Mouse (Mus musculus): ENCODE data around the gene Zer1. TPM values are rescaled to one million over a fixed set of nuclear protein-coding genes. Genes with fewer than 3 reads are reported as not detected.

The Zer1 gene
- 60.2 and 82.4 TPM in 2 replicates for polyA plus RNA-seq (2012; rRNA removed; ENCODE audit: low replicate concordance)

DNA sequence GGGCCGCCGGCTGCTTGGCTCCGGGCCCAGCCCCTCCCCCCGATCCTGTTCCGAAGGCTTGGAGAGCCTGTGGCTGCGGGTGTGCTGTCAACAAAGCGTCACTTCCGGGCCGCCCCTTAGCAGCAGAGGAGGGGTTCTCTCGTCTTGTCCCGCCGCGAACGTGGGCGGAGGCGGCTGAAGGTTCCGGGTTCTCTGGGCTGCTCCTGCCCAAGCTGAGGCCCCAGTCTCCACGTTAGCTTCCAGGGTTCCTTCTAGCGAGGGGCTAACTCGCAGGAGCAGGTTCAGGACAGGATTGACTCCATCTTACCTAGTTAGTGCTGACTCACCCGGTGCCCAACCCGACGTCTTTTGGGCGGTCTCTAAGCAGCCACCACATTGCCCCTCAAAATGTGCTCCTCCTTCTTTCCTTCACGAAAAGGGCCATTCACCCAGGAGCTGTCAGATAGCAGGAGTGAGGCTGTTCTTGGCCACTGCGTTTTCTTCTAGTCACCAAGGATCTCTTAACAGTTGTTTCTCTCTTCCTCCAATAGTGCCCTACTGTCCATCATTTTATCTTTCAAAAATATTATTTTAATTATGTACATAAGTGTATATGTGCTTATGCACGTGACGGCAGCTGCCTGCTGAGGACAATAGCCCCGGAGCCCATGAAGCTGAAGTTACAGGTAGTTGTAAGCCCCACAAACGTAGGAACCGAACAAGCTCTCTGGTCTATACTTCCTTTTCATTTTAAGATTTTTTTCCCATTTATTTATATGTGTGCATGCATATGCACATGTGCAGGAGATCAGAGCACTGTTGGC lies at the start of gene Zer1:
Zer1 (minus strand) TSS at position 114 of the 803 bp plus-strand sequence.

DNA sequence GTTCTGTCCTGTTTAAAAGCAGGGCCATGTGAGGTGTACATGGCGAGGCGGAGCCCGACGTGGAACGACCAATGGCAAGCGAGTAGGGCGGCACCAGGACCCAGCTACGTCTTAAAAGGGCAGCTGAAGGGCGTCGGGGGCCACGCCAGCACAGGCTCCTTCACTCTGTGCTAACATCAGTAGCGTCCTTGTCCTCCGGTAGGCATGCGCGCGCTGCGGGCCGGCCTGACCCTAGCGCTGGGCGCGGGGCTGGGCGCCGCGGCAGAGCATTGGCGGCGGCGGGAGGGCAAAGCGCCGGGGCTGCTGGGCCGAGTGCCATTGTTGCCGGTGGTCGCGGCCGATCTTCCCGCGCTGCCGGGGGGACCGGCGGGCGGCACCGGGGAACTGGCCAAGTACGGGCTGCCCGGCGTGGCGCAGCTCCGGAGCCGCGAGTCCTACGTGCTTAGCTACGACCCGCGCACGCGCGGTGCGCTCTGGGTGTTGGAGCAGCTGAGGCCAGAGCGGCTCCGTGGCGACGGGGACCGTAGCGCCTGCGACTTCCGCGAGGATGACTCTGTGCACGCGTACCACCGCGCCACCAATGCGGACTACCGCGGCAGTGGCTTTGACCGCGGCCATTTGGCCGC lies 47.1 kb upstream of the Zer1 start, which contains the start of gene Endog:
Endog (plus strand) TSS at position 123 of the 626 bp plus-strand sequence.

GRCm38 (mm10) chr2:30133613-30134377 lies 9.4 kb upstream of the Zer1 start, which contains the start of gene Tbc1d13:
Tbc1d13 (plus strand) TSS chr2:30133746.

DNA sequence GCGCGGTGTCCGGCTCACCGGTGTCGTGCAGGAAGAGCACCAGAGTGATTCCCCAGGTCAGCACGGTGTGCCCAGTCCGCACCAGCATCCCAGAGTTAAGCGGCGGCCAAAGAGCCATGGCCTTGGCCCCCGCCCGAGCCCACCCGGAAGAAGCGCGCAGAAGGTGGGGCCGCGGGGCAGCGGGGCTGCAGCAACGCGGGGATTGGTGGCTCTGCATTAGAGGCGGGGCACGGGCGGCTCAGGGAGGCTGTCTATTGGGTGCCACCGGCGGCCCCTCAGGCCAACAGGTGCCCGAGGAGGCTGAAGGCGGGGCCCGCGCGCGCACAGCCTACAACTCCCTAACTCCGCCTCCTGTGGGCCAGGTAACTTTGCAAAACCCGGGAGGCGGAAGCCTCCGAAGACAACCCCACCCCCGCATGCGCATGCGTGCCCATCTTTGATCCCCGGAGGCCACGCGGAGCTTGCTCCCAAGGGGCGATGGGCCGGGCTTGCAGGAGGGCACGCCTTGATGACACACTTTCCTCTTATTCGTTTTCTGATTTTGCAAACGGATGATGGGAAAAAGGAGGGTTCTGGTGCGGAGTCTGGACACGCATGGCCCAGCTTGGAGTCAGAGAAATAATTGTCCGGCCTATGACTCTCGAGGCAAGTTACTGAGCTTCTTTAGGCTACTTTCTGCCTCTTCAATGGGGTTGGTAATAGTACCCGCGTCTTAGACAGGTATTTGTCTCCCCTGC lies 30.7 kb downstream of the Zer1 start, which contains the start of gene Zdhhc12:
Zdhhc12 (minus strand) TSS at position 178 of the 737 bp plus-strand sequence.

GRCm38 (mm10) chr2:30077502-30078348 lies 46.7 kb downstream of the Zer1 start, which contains the start of gene Pkn3:
Pkn3 (plus strand) TSS chr2:30077684.

DNA sequence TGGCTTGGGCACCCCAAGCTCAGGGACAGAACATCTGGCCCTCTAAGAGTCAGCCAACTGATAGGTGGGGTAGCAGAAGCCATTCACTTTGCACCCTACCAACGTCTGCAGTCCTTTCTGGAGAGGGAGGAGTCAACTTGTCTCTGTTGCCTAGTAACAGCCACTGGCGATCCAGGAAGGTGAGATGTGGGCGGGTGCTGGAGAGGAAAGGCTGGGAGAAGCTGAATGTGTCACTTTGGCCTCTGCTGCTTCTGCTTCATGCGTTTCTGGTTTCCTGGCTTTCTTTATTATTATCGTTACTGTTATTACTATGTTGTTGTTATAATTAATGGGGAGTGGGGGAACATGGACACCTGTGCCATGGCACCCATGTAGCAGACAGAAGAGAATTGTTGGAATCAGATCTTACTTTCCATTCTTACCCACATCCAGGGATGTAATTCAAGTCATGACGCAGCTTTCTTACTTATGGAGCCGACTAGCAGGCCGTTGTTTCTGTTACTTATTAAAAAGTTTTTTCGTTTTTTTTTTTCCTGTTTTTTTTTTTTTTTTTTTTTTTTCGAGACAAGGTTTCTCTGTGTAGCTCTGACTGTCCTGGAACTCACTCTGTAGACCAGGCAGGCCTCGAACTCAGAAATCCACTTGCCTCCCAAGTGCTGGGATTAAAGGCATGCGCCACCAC lies 67.0 kb downstream of the Zer1 start, which contains the start of gene Set:
Set (plus strand) TSS at position 156 of the 682 bp plus-strand sequence.

DNA sequence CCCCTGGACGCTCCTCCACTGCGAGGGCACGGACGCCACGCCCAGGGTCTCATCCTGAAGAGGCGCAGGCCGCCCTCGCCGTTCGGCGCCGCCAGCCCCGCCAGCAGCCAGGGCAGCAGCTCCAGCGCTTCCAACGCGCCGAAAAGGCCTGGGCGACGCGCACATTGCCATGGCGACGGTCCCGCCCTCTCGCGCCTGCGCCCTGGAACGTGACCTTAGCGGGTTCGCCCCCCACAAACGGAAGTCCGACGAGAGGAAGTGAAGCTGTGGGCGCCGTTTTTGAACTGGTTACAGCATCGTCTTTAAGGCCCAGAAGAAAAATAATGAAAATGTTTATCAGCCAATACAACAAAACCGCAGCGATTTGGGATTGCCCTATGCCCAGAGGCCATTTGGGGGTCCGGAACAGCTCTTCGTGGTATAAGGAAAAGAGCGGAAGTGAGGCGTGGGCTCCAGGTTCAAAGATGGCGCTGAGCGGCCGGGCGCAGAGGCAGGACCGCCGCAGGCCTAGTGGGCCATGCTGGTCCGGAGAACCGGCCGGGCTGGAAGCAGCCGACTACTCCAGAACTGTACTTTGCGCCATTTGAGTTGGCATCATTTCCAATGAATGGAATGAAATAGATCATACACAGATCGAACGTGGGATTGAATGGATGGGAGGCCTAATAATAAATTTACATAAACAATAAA lies 75.5 kb downstream of the Zer1 start, which contains the start of gene Wdr34:
Wdr34 (minus strand) TSS at position 183 of the 690 bp plus-strand sequence.

Other genes starting within 250 kb of the Zer1 start
- gene Odf2, start 235.4 kb downstream of the Zer1 start, polyA plus RNA-seq (2012; rRNA removed; ENCODE audit: low replicate concordance) = 29.8 and 54.7 TPM in 2 replicates
- gene Gle1, start 189.2 kb downstream of the Zer1 start, polyA plus RNA-seq (2012; rRNA removed; ENCODE audit: low replicate concordance) = 31.3 TPM in 2 replicates
- 236 and 374 TPM in 2 replicates for gene Sptan1, start 159.0 kb downstream of the Zer1 start, polyA plus RNA-seq (2012; rRNA removed; ENCODE audit: low replicate concordance)
- gene Wdr34, start 75.7 kb downstream of the Zer1 start, polyA plus RNA-seq (2012; rRNA removed; ENCODE audit: low replicate concordance) = 21.6 and 42.9 TPM in 2 replicates
- 24.7 and 66.2 TPM in 2 replicates for gene Set, start 67.2 kb downstream of the Zer1 start, polyA plus RNA-seq (2012; rRNA removed; ENCODE audit: low replicate concordance)
- 22.8 and 30.4 TPM in 2 replicates for gene Pkn3, start 46.9 kb downstream of the Zer1 start, polyA plus RNA-seq (2012; rRNA removed; ENCODE audit: low replicate concordance)
- gene Zdhhc12, start 30.9 kb downstream of the Zer1 start, polyA plus RNA-seq (2012; rRNA removed; ENCODE audit: low replicate concordance) = 51.6 and 55.9 TPM in 2 replicates
- 80.1 and 82.8 TPM in 2 replicates for gene Tbc1d13, start 9.2 kb upstream of the Zer1 start, polyA plus RNA-seq (2012; rRNA removed; ENCODE audit: low replicate concordance)
- gene Endog, start 46.9 kb upstream of the Zer1 start, polyA plus RNA-seq (2012; rRNA removed; ENCODE audit: low replicate concordance) = 41.3 and 50.6 TPM in 2 replicates
- gene Spout1, start 53.9 kb upstream of the Zer1 start, polyA plus RNA-seq (2012; rRNA removed; ENCODE audit: low replicate concordance) = 28.0 and 40.8 TPM in 2 replicates
- 32.9 and 33.7 TPM in 2 replicates for gene Kyat1, start 81.3 kb upstream of the Zer1 start, polyA plus RNA-seq (2012; rRNA removed; ENCODE audit: low replicate concordance)
- gene Lrrc8a, start 113.1 kb upstream of the Zer1 start, polyA plus RNA-seq (2012; rRNA removed; ENCODE audit: low replicate concordance) = 44.2 and 66.0 TPM in 2 replicates
- gene Gm28035, start 116.0 kb upstream of the Zer1 start, polyA plus RNA-seq (2012; rRNA removed; ENCODE audit: low replicate concordance) = 12.7 and 13.6 TPM in 2 replicates
- 59.0 and 102 TPM in 2 replicates for gene Phyhd1, start 141.6 kb upstream of the Zer1 start, polyA plus RNA-seq (2012; rRNA removed; ENCODE audit: low replicate concordance)
- gene Gm28038, start 156.5 kb upstream of the Zer1 start, polyA plus RNA-seq (2012; rRNA removed; ENCODE audit: low replicate concordance) = not detected in 2 replicates
- gene Dolk, start 161.7 kb upstream of the Zer1 start, polyA plus RNA-seq (2012; rRNA removed; ENCODE audit: low replicate concordance) = 58.1 and 113 TPM in 2 replicates
- gene Nup188, start 161.8 kb upstream of the Zer1 start, polyA plus RNA-seq (2012; rRNA removed; ENCODE audit: low replicate concordance) = 32.1 and 51.8 TPM in 2 replicates
- gene Sh3glb2, start 234.8 kb upstream of the Zer1 start, polyA plus RNA-seq (2012; rRNA removed; ENCODE audit: low replicate concordance) = 268 and 456 TPM in 2 replicates
- 75.0 and 133 TPM in 2 replicates for gene Miga2, start 239.6 kb upstream of the Zer1 start, polyA plus RNA-seq (2012; rRNA removed; ENCODE audit: low replicate concordance)